Mouse (Mus musculus) limb, embryonic 13.5 days (tissue): ENCODE measurements around the gene Fsd2. TPM values are rescaled to one million over a fixed set of nuclear protein-coding genes. Genes with fewer than 3 reads are reported as not detected.
A peak's percentile ranks its signal among the peaks of the same experiment; 100 is the strongest.

Experiments
- ATAC-seq: fragments of 200-750 bp; cut with Nextera tagmentation; 2 replicates; pipeline ENCODE4 v1.8.0; 2017; ENCODE audit warnings: low read depth, moderate number of reproducible peaks, moderate TSS enrichment; ENCODE audit not compliant: low FRiP score
- H3K27ac ChIP-seq: fragments of 300-500 bp; sonication (generic); 2 replicates; pipeline ENCODE4 v1.5.1; 2015; ENCODE audit warnings: inconsistent platforms, mild to moderate bottlenecking, moderate library complexity
- H3K27me3 ChIP-seq: fragments of 300-500 bp; sonication (generic); 2 replicates; pipeline ENCODE4 v1.6.1; 2015; ENCODE audit warnings: mild to moderate bottlenecking, inconsistent platforms
- H3K36me3 ChIP-seq: fragments of 300-500 bp; sonication (generic); 2 replicates; pipeline ENCODE4 v1.6.1; 2015; ENCODE audit warnings: inconsistent platforms, mild to moderate bottlenecking, moderate library complexity
- H3K4me1 ChIP-seq: fragments of 300-500 bp; sonication (generic); 2 replicates; pipeline ENCODE4 v1.6.1; 2015; ENCODE audit warnings: inconsistent platforms
- H3K4me2 ChIP-seq: fragments of 300-500 bp; sonication (generic); replicated peaks from 2 replicates; pipeline ENCODE4 v1.6.1; 2015; ENCODE audit warnings: inconsistent platforms, mild to moderate bottlenecking, moderate library complexity
- H3K4me3 ChIP-seq: fragments of 300-500 bp; sonication (generic); 2 replicates; pipeline ENCODE4 v1.5.1; 2015; ENCODE audit warnings: moderate library complexity, mild to moderate bottlenecking, inconsistent platforms
- H3K9ac ChIP-seq: fragments of 300-500 bp; sonication (generic); 2 replicates; pipeline ENCODE4 v1.6.1; 2015; ENCODE audit warnings: mild to moderate bottlenecking, inconsistent platforms
- H3K9me3 ChIP-seq: fragments of 300-500 bp; sonication (generic); 2 replicates; pipeline ENCODE4 v1.6.1; 2016; ENCODE audit warnings: inconsistent platforms
- WGBS: fragments of 180-500 bp; shearing (Covaris S2); methylation state at CpG from one replicate; pipeline ENCODE4 v1.1.7; 2015; 5-methylcytosine and 5-hydroxymethylcytosine counted together
- microRNA counts: library from miRNA; unstranded; fragments of <30 nt; microRNA quantifications from one replicate; lab custom pipeline; 2016
- polyA plus RNA-seq: library from polyadenylated mRNA; unstranded; fragments of >200 nt; fragmentation: Nextera tagmentation; extraction: Ambion mirVana; gene quantifications from 2 replicates; pipeline ENCODE4 v1.2.1, GENCODE M21; 2015

Fsd2 gene
- polyA plus RNA-seq, 1 experiment from 2014 or later = 0.33 TPM

DNA sequence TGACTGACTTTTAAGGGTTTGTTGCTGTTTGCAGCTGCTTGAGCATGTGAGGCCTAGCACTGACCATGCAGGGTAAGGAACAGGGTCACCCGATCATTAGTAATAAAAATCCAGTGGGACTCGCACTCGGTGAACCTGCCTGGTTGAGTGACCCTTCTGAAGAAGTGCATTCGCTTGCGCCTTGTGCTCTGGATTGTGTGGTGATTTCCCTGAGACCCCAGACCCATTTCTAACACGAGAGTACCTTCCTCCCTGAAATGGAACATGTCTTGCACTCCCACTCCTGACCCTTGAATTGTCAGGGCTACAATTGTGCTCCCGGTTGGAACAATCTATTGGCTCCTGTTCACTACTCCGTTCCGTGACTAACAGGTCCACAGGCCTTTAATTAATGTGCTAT lies 74.1 kb downstream of the Fsd2 start:
- Histone ChIP-seq H3K36me3 (no peaks in the 10 kb centered on the region), H3K4me2 (peak overlapping the region; percentile 87), H3K27ac (no peak overlapping the region), H3K9ac (no peak overlapping the region), H3K4me3 (no peak overlapping the region), H3K9me3 (no peaks in the 10 kb centered on the region), H3K4me1 (no peaks in the 10 kb centered on the region), H3K27me3 (peaks cover 61% of the 10 kb centered on the region)
- no peak for ATAC-seq
- WGBS = 50% methylated on average over 9 of the region's 9 CpGs

DNA sequence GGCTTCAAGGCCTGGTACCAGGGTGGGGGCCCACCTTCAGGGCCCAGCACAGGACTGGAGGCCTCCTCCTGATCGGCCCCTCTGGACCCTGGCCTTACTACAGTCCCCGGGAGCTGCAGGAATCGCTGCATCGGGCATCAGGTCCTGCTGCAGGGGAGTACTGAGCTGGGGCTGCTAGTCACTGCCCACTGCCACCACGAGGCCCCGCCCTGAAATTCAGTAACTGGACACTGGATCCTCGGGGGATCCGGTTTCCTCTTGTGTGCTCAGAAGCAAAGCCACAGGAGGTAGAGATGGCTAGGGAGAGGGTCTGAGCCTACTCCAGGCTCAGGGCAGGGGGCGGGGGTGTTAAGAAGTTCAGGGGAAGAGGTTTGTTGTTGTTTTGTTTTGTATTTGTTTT lies 77.1 kb downstream of the Fsd2 start:
- no peaks in the 10 kb centered on the region for H3K4me1 ChIP-seq
- H3K9ac ChIP-seq = no peak overlapping the region
- H3K4me3 ChIP-seq = no peak overlapping the region
- no peak for ATAC-seq
- 9% methylated on average over 9 of the region's 9 CpGs for WGBS
- H3K27ac ChIP-seq = no peak overlapping the region
- H3K36me3 ChIP-seq = no peaks in the 10 kb centered on the region
- no peaks in the 10 kb centered on the region for H3K9me3 ChIP-seq
- H3K4me2 ChIP-seq = no peak overlapping the region
- H3K27me3 ChIP-seq = peaks cover 34% of the 10 kb centered on the region

MicroRNAs within 50 kb of the gene (microRNA counts, 519-probe panel; counts per million panel counts)
- microRNA mmu-miR-1839-3p (lab: Ali Mortazavi, UCI) (883 counts per million, percentile 4 among the panel's probes with 10 or more counts), microRNA mmu-miR-1839-5p (lab: Ali Mortazavi, UCI) (2,976 counts per million, percentile 49 among the panel's probes with 10 or more counts)

Other genes starting within 250 kb of the Fsd2 start
- gene Rps17, start 221.7 kb downstream of the Fsd2 start, polyA plus RNA-seq = 1,270 and 1,322 TPM in 2 replicates
- gene Cpeb1, start 111.5 kb downstream of the Fsd2 start, polyA plus RNA-seq = 0.26 and 0.51 TPM in 2 replicates
- 0.11 and 0.52 TPM in 2 replicates for gene Ap3b2, start 73.0 kb downstream of the Fsd2 start, polyA plus RNA-seq
- not detected in 2 replicates for gene BC048679, start 68.7 kb downstream of the Fsd2 start, polyA plus RNA-seq
- gene Whamm, start 4.3 kb upstream of the Fsd2 start, polyA plus RNA-seq = 4.0 and 4.1 TPM in 2 replicates
- gene Homer2, start 140.6 kb upstream of the Fsd2 start, polyA plus RNA-seq = 35.2 and 36.7 TPM in 2 replicates
- gene Ramac, start 196.0 kb upstream of the Fsd2 start, polyA plus RNA-seq = 118 and 124 TPM in 2 replicates
- gene 3110040N11Rik, start 222.5 kb upstream of the Fsd2 start, polyA plus RNA-seq = 57.3 and 62.4 TPM in 2 replicates